Mouse (Mus musculus) kidney, embryonic 15.5 days (tissue): ENCODE measurements around the gene Cadm2. TPM values are rescaled to one million over a fixed set of nuclear protein-coding genes. Genes with fewer than 3 reads are reported as not detected.

Source experiments
- ATAC-seq: fragments of 200-750 bp; cut with Nextera tagmentation; replicated peaks from 2 replicates; pipeline ENCODE4 v1.8.0; 2017; ENCODE audit warnings: moderate TSS enrichment; ENCODE audit not compliant: low FRiP score
- H3K27ac ChIP-seq: fragments of 300-500 bp; sonication (generic); 2 replicates; pipeline ENCODE4 v1.5.1; 2015; ENCODE audit warnings: mild to moderate bottlenecking, inconsistent platforms
- H3K27me3 ChIP-seq: fragments of 300-500 bp; sonication (generic); 2 replicates; pipeline ENCODE4 v1.6.1; 2015; ENCODE audit warnings: inconsistent platforms
- H3K36me3 ChIP-seq: fragments of 300-500 bp; sonication (generic); 2 replicates; pipeline ENCODE4 v1.6.1; 2015; ENCODE audit warnings: inconsistent platforms
- H3K4me1 ChIP-seq: fragments of 300-500 bp; sonication (generic); 2 replicates; pipeline ENCODE4 v1.6.1; 2015; ENCODE audit warnings: inconsistent platforms
- H3K4me2 ChIP-seq: fragments of 300-500 bp; sonication (generic); 2 replicates; pipeline ENCODE4 v1.6.1; 2015; ENCODE audit warnings: moderate library complexity, mild to moderate bottlenecking, inconsistent platforms
- H3K4me3 ChIP-seq: fragments of 300-500 bp; sonication (generic); replicated peaks from 2 replicates; pipeline ENCODE4 v1.5.1; 2015; ENCODE audit warnings: mild to moderate bottlenecking, inconsistent platforms
- H3K9ac ChIP-seq: fragments of 300-500 bp; sonication (generic); 2 replicates; pipeline ENCODE4 v1.6.1; 2015; ENCODE audit warnings: mild to moderate bottlenecking, inconsistent platforms
- H3K9me3 ChIP-seq: fragments of 300-500 bp; sonication (generic); replicated peaks from 2 replicates; pipeline ENCODE4 v1.6.1; 2016; ENCODE audit warnings: inconsistent platforms
- WGBS: fragments of 180-500 bp; shearing (Covaris S2); methylation state at CpG from one replicate; pipeline ENCODE4 v1.1.7; 2015; ENCODE audit warnings: mixed read lengths; 5-methylcytosine and 5-hydroxymethylcytosine counted together
- polyA plus RNA-seq: library from polyadenylated mRNA; unstranded; fragments of >200 nt; fragmentation: Nextera tagmentation; extraction: Ambion mirVana; gene quantifications from 2 replicates; pipeline ENCODE4 v1.2.1, GENCODE M21; 2015

Cadm2 gene
- polyA plus RNA-seq, 1 experiment from 2014 or later: 0.26 TPM

DNA sequence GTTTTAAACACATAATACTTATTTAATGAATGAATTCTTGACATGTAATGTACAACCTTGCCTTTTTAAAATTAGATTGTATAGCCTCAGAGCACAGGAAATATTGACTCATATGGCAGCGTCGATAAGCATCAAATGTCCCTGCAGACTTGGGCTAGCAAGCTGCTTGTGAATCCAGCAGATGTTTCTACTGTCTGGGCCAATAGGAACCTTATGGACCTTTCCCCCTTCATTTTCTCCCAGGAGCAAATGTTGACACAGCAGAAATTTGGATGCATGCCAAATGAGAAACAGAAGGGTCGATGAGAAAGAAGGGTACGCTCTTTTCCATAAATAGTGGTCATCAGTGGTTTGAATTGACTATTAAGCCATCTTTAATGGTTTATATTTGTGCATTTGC is 720.0 kb downstream of the Cadm2 start:
- no peaks in the 10 kb centered on the region for H3K36me3 ChIP-seq
- no peaks in the 10 kb centered on the region for H3K9me3 ChIP-seq
- 76% methylated on average over 4 of the region's 4 CpGs for WGBS
- ATAC-seq: no peak
- H3K27me3 ChIP-seq: no peaks in the 10 kb centered on the region
- H3K27ac ChIP-seq: no peak overlapping the region
- H3K4me2 ChIP-seq: no peak overlapping the region
- no peaks in the 10 kb centered on the region for H3K4me1 ChIP-seq
- no peak overlapping the region for H3K9ac ChIP-seq
- H3K4me3 ChIP-seq: no peak overlapping the region

DNA sequence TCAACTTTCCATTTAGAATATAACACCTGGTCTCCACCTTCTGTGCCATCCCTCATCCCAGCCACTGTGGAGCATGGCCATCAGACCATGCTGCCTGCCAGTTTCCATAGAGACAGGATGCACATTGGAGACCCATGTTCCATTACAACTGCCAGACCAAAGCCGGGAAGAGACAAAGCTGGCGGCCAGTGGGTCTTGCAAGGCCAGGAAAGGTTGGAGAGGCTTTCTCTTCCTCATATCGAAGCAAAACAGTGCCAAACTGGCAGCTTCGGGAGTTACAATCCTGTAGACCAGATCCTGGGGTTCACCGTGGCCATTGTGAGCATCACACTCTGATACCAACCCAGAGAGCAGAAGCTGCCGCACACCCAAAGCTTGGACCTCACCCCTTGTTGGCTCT is 728.3 kb downstream of the Cadm2 start:
- Histone ChIP-seq H3K36me3 (no peaks in the 10 kb centered on the region), H3K27me3 (no peaks in the 10 kb centered on the region), H3K27ac (no peak overlapping the region), H3K9ac (no peak overlapping the region), H3K4me1 (no peaks in the 10 kb centered on the region), H3K9me3 (no peaks in the 10 kb centered on the region), H3K4me2 (no peak overlapping the region), H3K4me3 (no peak overlapping the region)
- no peak for ATAC-seq
- 88% methylated on average over 6 of the region's 6 CpGs for WGBS

DNA sequence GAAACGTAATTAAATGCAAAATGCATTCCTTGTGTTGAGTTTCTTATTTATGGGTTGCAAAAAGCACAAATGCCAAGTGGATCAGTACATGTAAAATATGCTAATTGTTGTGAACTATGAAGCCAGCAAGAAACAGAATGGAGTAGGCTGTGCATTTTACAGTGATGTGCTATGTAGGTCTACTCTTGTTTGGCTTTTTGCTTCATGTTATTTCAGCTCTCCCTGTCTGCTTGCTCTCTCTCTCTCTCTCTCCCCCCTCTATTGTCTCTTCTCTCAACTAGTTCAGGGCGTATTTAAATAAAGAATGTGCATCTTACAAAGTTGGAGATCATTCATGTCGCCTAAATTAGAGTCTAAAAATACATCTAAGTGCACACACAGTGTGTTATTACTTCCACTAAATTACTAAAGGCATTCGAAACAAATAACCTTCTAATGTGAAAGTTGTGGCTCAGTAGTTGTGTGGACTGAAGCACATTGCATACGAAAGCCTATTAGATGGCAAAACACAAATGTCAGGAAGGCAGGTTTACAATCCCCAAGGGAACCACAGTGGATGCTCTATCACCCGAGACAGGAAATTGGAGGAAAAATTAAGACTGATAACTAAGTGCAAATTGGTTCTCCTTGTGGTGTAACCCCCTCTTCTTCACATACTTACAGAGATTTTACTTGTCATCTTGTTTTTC is 729.0 kb downstream of the Cadm2 start:
- 51% methylated on average over 6 of the region's 6 CpGs for WGBS
- H3K36me3 ChIP-seq: no peaks in the 10 kb centered on the region
- no peak overlapping the region for H3K4me3 ChIP-seq
- no peak overlapping the region for H3K27ac ChIP-seq
- ATAC-seq: no peak
- no peaks in the 10 kb centered on the region for H3K9me3 ChIP-seq
- no peak overlapping the region for H3K9ac ChIP-seq
- H3K4me1 ChIP-seq: no peaks in the 10 kb centered on the region
- no peaks in the 10 kb centered on the region for H3K27me3 ChIP-seq
- H3K4me2 ChIP-seq: no peak overlapping the region

DNA sequence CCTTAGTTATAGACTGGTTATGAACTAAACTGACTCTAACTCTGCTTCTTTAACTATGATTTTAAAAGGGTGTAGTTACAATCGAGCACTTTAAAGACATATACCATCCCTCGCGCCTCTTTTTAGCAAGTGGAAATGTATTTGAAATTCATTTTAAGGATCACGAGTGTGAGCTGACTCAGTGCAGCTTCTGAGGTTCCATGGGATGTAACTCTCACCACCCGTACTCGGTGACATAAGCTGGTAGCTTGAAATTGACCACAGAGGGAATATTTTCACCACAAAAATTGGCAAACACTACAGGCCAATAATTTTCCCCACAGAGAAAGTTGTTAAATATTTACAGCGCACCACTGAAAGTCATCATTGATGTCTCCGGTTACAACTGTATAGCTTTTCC is 730.8 kb downstream of the Cadm2 start:
- Histone ChIP-seq H3K27ac (no peak overlapping the region), H3K9ac (no peak overlapping the region), H3K27me3 (no peaks in the 10 kb centered on the region), H3K4me2 (no peak overlapping the region), H3K4me1 (no peaks in the 10 kb centered on the region), H3K4me3 (no peak overlapping the region), H3K9me3 (no peaks in the 10 kb centered on the region), H3K36me3 (no peaks in the 10 kb centered on the region)
- WGBS: 90% methylated on average over 8 of the region's 8 CpGs
- no peak for ATAC-seq

DNA sequence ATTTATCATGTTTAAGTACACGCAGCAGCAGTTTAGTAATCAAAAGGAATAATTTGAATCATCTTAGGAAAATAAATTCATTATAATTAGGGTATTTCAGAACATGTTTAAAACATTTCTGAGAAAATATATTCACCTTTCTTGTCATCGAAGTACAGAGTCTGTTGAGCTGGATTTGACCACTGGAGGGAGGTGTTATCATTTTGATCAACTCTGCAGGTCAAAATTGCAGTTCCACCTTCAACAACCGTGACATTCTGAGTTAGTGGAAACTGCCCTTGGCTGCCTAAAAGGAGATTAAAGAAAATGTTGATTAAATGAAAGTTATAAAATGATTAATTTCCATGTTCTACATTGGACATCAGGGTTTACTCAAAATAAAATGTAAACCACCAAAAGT is 738.1 kb downstream of the Cadm2 start:
- no peak overlapping the region for H3K4me3 ChIP-seq
- 58% methylated on average over 3 of the region's 3 CpGs for WGBS
- ATAC-seq: no peak

DNA sequence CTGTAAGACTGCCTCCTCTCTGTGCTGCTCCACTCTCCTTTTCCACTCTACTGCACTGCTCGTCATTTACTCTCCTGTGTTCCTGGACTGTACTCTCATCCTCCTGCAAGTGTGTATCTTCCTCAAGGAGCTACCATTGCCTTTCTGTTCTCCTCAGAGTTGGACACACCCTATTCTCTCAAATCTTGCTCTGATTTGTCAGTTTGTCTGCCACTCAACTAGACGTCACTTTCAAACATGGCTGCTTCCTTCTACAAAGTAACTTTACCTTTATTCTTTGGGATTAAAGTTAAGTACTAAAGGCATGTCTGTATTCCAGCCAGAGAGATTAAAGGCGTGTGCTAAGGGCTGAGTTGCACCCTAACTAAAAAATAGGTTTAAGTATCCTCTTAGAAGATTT is 749.5 kb downstream of the Cadm2 start:
- H3K4me1 ChIP-seq: no peaks in the 10 kb centered on the region
- H3K27me3 ChIP-seq: no peaks in the 10 kb centered on the region
- no peak overlapping the region for H3K4me2 ChIP-seq
- no peak for ATAC-seq
- no peak overlapping the region for H3K9ac ChIP-seq
- H3K36me3 ChIP-seq: no peaks in the 10 kb centered on the region
- H3K9me3 ChIP-seq: no peaks in the 10 kb centered on the region
- 75% methylated on average over 3 of the region's 3 CpGs for WGBS
- H3K4me3 ChIP-seq: no peak overlapping the region
- no peak overlapping the region for H3K27ac ChIP-seq

More for the DNA sequence above, 738.1 kb downstream of the Cadm2 start:
- H3K36me3 ChIP-seq: no peaks in the 10 kb centered on the region
- H3K9me3 ChIP-seq: no peaks in the 10 kb centered on the region
- no peaks in the 10 kb centered on the region for H3K4me1 ChIP-seq
- H3K4me2 ChIP-seq: no peak overlapping the region
- H3K27ac ChIP-seq: no peak overlapping the region
- no peaks in the 10 kb centered on the region for H3K27me3 ChIP-seq
- H3K9ac ChIP-seq: no peak overlapping the region

GRCm38 (mm10) chr16:66851047-66851446 is 769.7 kb downstream of the Cadm2 start:
- 86% methylated on average over 3 of the region's 3 CpGs for WGBS
- no peak for ATAC-seq

GRCm38 (mm10) chr16:66824866-66825265 is 795.8 kb downstream of the Cadm2 start:
- no peak for ATAC-seq
- Histone ChIP-seq H3K27me3 (no peaks in the 10 kb centered on the region), H3K36me3 (no peaks in the 10 kb centered on the region), H3K4me2 (no peak overlapping the region), H3K4me1 (no peaks in the 10 kb centered on the region), H3K9ac (no peak overlapping the region), H3K27ac (no peak overlapping the region), H3K9me3 (no peaks in the 10 kb centered on the region), H3K4me3 (no peak overlapping the region)
- WGBS: 81% methylated on average over 3 of the region's 3 CpGs

More at GRCm38 (mm10) chr16:66851047-66851446, 769.7 kb downstream of the Cadm2 start:
- Histone ChIP-seq H3K9me3 (no peaks in the 10 kb centered on the region), H3K9ac (no peak overlapping the region), H3K4me3 (no peak overlapping the region), H3K27me3 (no peaks in the 10 kb centered on the region), H3K4me2 (no peak overlapping the region), H3K4me1 (no peaks in the 10 kb centered on the region), H3K36me3 (no peaks in the 10 kb centered on the region), H3K27ac (no peak overlapping the region)

GRCm38 (mm10) chr16:66811495-66811894 is 809.2 kb downstream of the Cadm2 start:
- ATAC-seq: no peak
- Histone ChIP-seq H3K9me3 (no peaks in the 10 kb centered on the region), H3K4me3 (no peak overlapping the region), H3K27ac (no peak overlapping the region), H3K9ac (no peak overlapping the region), H3K27me3 (no peaks in the 10 kb centered on the region), H3K4me1 (no peaks in the 10 kb centered on the region), H3K36me3 (no peaks in the 10 kb centered on the region), H3K4me2 (no peak overlapping the region)

DNA sequence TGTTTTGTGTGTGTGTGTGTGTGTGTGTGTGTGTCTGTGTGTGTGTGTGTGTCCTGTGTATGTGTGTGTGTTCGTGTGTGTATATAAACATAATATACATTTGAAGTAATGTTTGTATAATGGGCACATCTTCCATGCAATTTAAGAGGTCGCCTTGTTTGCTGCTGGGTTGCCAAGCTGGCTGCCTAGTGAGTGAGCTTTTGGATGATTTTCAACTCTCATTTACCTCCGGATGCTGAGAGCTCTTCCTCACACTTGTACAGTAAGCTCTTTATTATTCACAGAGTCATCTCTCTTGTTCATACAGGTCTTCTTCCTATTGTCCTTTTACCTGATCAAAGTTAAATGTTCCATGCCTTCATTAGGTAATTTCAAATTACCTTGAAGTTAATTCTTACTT is 822.5 kb downstream of the Cadm2 start:
- ATAC-seq: no peak
- Histone ChIP-seq H3K9ac (no peak overlapping the region), H3K9me3 (no peaks in the 10 kb centered on the region), H3K27ac (no peak overlapping the region), H3K4me3 (no peak overlapping the region), H3K4me2 (no peak overlapping the region), H3K36me3 (no peaks in the 10 kb centered on the region), H3K27me3 (no peaks in the 10 kb centered on the region), H3K4me1 (no peaks in the 10 kb centered on the region)
- WGBS: 79% methylated on average over 3 of the region's 3 CpGs

DNA sequence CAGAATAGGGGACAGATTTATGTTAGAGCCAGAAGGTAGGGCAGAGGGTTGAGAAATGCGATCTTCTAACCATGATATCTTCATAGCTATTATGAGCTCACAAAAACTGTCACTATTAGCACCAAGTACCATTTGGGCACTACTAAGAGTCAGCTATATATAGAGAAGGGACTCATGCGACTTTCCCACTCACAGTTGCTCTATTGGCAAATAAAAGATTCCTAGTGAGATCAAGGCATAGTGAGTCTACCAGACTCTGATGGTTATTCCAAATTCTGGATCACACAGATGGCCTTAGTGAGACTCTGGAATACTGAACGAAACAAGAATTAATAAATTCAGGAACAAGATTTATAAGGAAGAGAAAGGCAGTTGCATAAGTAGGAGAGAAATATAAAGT is 827.6 kb downstream of the Cadm2 start:
- ATAC-seq: no peak
- H3K4me1 ChIP-seq: no peaks in the 10 kb centered on the region
- 80% methylated on average over 3 of the region's 3 CpGs for WGBS
- no peak overlapping the region for H3K27ac ChIP-seq
- no peaks in the 10 kb centered on the region for H3K36me3 ChIP-seq
- H3K9me3 ChIP-seq: no peaks in the 10 kb centered on the region
- H3K27me3 ChIP-seq: no peaks in the 10 kb centered on the region
- H3K4me3 ChIP-seq: no peak overlapping the region
- no peak overlapping the region for H3K4me2 ChIP-seq
- no peak overlapping the region for H3K9ac ChIP-seq

GRCm38 (mm10) chr16:66771883-66772282 is 848.8 kb downstream of the Cadm2 start:
- 65% methylated on average over 4 of the region's 4 CpGs for WGBS
- no peaks in the 10 kb centered on the region for H3K36me3 ChIP-seq
- no peaks in the 10 kb centered on the region for H3K27me3 ChIP-seq
- H3K27ac ChIP-seq: no peak overlapping the region
- no peaks in the 10 kb centered on the region for H3K4me1 ChIP-seq
- H3K4me3 ChIP-seq: no peak overlapping the region
- no peak overlapping the region for H3K9ac ChIP-seq
- no peaks in the 10 kb centered on the region for H3K9me3 ChIP-seq
- no peak for ATAC-seq
- no peak overlapping the region for H3K4me2 ChIP-seq

GRCm38 (mm10) chr16:66769545-66769944 is 851.2 kb downstream of the Cadm2 start:
- H3K27me3 ChIP-seq: no peaks in the 10 kb centered on the region
- no peak overlapping the region for H3K4me3 ChIP-seq
- H3K9ac ChIP-seq: no peak overlapping the region
- no peaks in the 10 kb centered on the region for H3K4me1 ChIP-seq
- H3K4me2 ChIP-seq: no peak overlapping the region
- 82% methylated on average over 4 of the region's 4 CpGs for WGBS
- H3K9me3 ChIP-seq: no peaks in the 10 kb centered on the region
- H3K36me3 ChIP-seq: no peaks in the 10 kb centered on the region
- no peak overlapping the region for H3K27ac ChIP-seq
- ATAC-seq: no peak
